Mouse (Mus musculus) liver, adult 2 months (tissue): Measurements from ENCODE around the gene Nif3l1. TPM values are rescaled to one million over a fixed set of nuclear protein-coding genes. Genes with fewer than 3 reads are reported as not detected.

Source experiments
- DNase-seq: peaks from one replicate; pipeline ENCODE4 v3.0.0-alpha.2; 2011; ENCODE audit warnings: low read depth, low spot score; ENCODE audit errors: extremely low read depth
- H3K27ac ChIP-seq: fragments of 200-500 bp; replicated peaks from 2 replicates; pipeline ENCODE4 v1.5.1; 2012; ENCODE audit warnings: low read depth, mild to moderate bottlenecking, control low read depth, inconsistent platforms, low read length; ENCODE audit not compliant: insufficient read depth
- H3K27me3 ChIP-seq: fragments of 200-500 bp; 2 replicates; pipeline ENCODE4 v1.6.1; 2012; ENCODE audit warnings: mild to moderate bottlenecking, moderate library complexity, low read length, inconsistent platforms; ENCODE audit not compliant: control insufficient read depth, insufficient read depth
- H3K36me3 ChIP-seq: fragments of 200-500 bp; 2 replicates; pipeline ENCODE4 v1.6.1; 2012; ENCODE audit warnings: low read length, inconsistent platforms; ENCODE audit not compliant: control insufficient read depth, insufficient read depth
- H3K4me1 ChIP-seq: fragments of 200-500 bp; 2 replicates; pipeline ENCODE4 v1.6.1; 2011; ENCODE audit warnings: low read length; ENCODE audit not compliant: control insufficient read depth, insufficient read depth
- H3K4me3 ChIP-seq: fragments of 200-500 bp; 2 replicates; pipeline ENCODE4 v1.5.1; 2011; ENCODE audit warnings: low read depth, mild to moderate bottlenecking, control low read depth, low read length, moderate library complexity; ENCODE audit not compliant: insufficient read depth
- H3K79me2 ChIP-seq: fragments of 200-500 bp; 2 replicates; pipeline ENCODE4 v1.6.1; 2012; ENCODE audit warnings: inconsistent platforms, mild to moderate bottlenecking, low read length, moderate library complexity; ENCODE audit not compliant: control insufficient read depth, insufficient read depth
- H3K9ac ChIP-seq: fragments of 200-500 bp; 2 replicates; pipeline ENCODE4 v1.6.1; 2012; ENCODE audit warnings: low read depth, mild to moderate bottlenecking, control low read depth, inconsistent platforms, low read length
- CTCF ChIP-seq: fragments of 200-500 bp; IDR thresholded peaks from 2 replicates; pipeline ENCODE4 v1.5.1; 2011; ENCODE audit warnings: low read depth, low read length, control low read depth
- POLR2A ChIP-seq: fragments of 200-500 bp; IDR thresholded peaks from 2 replicates; pipeline ENCODE4 v1.6.1; 2011; ENCODE audit warnings: low read length, control low read depth; ENCODE audit not compliant: insufficient read depth; ENCODE audit errors: extremely low read depth
- WGBS: fragments of 180-500 bp; shearing (Covaris S2); methylation state at CpG from one replicate; pipeline ENCODE4 v1.1.7; 2018; 5-methylcytosine and 5-hydroxymethylcytosine counted together
- polyA plus RNA-seq: library from polyadenylated mRNA; depleted of rRNA; stranded (reverse); fragments of >200 nt; gene quantifications from 2 replicates; pipeline ENCODE4 v1.2.3, GENCODE M21; 2012
- total RNA-seq: library from RNA; depleted of rRNA; stranded (reverse); fragments of >200 nt; gene quantifications from 2 replicates; pipeline ENCODE4 v1.2.3, GENCODE M21; 2014

Nif3l1 gene
- total and polyA plus RNA-seq, 2 experiments: 9.4 to 11.4 TPM

DNA sequence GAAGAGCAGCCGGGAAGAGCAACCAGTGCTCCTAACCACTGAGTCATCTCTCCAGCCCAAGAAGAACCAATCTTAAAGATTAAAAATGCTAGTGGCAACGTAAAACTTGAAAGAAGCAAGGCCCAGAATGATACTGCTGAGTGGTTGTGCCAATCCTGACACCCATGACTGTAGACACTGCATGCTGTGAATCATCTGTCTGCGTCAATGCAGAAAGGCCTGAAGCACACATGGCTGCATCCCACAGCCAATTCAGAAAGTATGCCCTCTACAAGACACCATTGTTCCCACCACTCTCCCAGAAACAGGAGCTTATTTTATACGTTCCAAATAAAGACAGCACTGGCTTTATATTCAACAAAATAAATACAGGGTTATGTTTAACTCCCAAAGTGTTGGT lies 37.7 kb downstream of the Nif3l1 start:
- H3K36me3 ChIP-seq: peaks cover 32% of the 10 kb centered on the region
- no peak overlapping the region for H3K27ac ChIP-seq
- no peak for DNase-seq
- H3K27me3 ChIP-seq: no peaks in the 10 kb centered on the region
- WGBS: 96% methylated on average over 4 of the region's 4 CpGs
- H3K4me3 ChIP-seq: no peak overlapping the region
- no peak for TF ChIP-seq CTCF
- TF ChIP-seq POLR2A: no peak
- no peaks in the 10 kb centered on the region for H3K79me2 ChIP-seq
- no peaks in the 10 kb centered on the region for H3K4me1 ChIP-seq
- H3K9ac ChIP-seq: no peak overlapping the region

DNA sequence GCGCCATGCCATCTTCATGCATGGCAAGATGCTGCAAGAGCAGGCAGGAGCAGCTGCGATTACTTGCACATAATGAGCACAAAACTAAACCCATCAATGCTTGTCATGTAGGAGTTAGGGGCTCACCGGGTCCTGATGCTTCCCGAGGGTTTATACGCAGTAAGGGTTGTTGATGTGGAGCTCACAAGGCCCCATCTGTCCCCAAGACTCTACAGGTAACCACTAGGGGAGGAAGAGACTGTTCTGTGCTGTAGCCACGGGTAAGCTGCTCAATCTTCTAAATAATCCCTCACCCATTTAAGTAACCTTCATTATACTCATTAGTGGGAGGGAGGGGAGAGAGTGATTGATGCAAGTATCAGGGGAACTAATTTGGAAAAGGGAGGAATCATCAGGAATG lies 50.7 kb downstream of the Nif3l1 start:
- Histone ChIP-seq H3K4me3 (no peak overlapping the region), H3K27me3 (no peaks in the 10 kb centered on the region), H3K36me3 (peaks cover 36% of the 10 kb centered on the region), H3K79me2 (no peaks in the 10 kb centered on the region), H3K27ac (no peak overlapping the region), H3K9ac (no peak overlapping the region), H3K4me1 (no peaks in the 10 kb centered on the region)
- TF ChIP-seq POLR2A: no peak
- TF ChIP-seq CTCF: no peak
- 96% methylated on average over 6 of the region's 6 CpGs for WGBS
- DNase-seq: no peak

DNA sequence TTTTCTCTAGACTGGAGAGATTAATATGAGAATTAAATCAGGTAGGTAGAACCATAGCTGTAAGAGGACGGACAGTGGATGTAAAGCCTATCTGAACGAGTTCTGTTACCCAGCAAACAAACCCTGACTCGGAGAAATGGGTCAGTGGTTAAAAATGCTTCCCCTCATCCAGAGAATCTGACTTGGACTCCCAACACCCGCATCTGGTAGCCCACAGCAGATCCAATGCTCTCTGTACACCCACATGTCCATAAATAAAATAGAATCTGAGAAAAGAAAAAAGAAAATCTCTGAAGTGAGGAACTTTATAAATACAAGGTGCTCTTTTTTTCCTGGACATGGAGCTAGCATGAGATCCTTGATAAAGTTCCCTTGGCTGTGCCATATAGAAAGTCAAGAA lies 52.7 kb downstream of the Nif3l1 start:
- Histone ChIP-seq H3K79me2 (no peaks in the 10 kb centered on the region), H3K36me3 (peaks cover 25% of the 10 kb centered on the region)
- WGBS: 97% methylated on average over 4 of the region's 4 CpGs

DNA sequence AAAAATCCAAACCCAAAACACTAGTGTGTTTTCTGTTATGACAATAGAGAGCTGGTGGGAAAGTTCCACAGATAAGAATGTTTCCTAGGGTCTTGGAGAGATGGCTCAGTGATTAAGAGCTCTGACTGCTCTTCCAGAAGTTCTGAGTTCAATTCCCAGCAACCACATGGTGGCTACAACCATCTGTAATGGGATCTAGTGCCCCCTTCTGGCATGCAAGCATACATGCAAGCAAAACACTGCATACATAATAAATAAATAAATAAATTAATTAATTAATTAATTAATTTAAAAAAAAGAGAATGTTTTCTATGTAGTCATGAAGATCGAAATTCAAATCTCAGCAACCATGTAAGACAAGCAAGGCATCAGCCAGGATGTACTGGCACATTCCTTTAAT lies 53.8 kb downstream of the Nif3l1 start:
- TF ChIP-seq CTCF (no peak), POLR2A (no peak)
- no peak overlapping the region for H3K4me3 ChIP-seq
- 98% methylated on average over 1 of the region's 1 CpGs for WGBS
- peaks cover 19% of the 10 kb centered on the region for H3K36me3 ChIP-seq
- peaks cover 4% of the 10 kb centered on the region; the same call in 1 of the 2 replicates for H3K79me2 ChIP-seq
- no peak overlapping the region for H3K27ac ChIP-seq
- no peak overlapping the region for H3K9ac ChIP-seq
- no peak for DNase-seq
- H3K27me3 ChIP-seq: no peaks in the 10 kb centered on the region
- peaks cover under 1% of the 10 kb centered on the region; the same call in 1 of the 2 replicates for H3K4me1 ChIP-seq

More for the DNA sequence above, 52.7 kb downstream of the Nif3l1 start:
- no peak for DNase-seq
- Histone ChIP-seq H3K9ac (no peak overlapping the region), H3K4me3 (no peak overlapping the region), H3K27ac (no peak overlapping the region), H3K27me3 (no peaks in the 10 kb centered on the region), H3K4me1 (no peaks in the 10 kb centered on the region)
- no peak for TF ChIP-seq POLR2A
- TF ChIP-seq CTCF: no peak

DNA sequence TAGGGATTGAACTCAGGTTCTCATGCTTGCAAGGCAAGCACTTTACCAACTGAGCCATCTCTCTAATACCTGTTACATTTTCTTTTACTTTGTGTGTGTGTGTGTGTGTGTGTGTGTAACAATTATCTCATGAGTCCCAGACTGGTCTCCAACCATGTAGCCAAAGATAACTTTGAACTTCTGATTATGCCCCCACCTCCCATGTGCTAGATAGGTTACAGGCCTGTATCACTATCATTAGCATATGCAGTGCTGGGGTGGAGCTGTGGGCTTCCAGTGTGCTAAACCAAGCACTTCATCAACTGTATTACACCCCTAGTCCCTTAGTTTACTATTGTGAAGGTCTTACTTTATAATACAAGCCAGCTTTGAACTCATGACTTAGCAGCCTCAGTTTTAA lies 58.2 kb downstream of the Nif3l1 start:
- Histone ChIP-seq H3K9ac (no peak overlapping the region), H3K36me3 (peaks cover 9% of the 10 kb centered on the region; the same call in 1 of the 2 replicates)

DNA sequence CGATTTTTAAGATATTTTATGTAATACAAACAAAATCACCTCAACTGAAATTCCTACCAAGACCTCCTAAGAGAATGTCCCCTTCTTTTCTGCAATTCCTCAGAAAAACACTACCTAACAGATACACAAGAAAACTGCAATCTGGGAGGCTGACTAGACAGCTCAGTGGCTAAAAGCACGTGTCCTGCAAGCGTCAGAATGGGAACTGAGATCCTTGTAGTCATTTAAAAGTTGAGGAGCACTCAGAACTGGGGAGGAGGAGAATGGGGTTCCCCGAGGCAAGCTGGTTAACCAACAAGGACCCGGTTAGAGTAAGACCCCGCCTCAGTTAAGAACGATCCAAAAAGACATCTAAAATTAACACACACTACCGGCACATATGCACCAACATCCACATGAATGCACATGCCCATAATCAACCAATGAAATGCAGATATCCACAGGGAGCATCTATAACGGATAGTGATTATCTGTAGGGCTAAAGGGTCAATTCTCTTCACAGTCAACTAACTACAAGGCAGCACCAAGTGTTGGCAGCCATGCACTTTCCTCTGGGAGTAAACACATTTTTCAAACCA lies 58.9 kb downstream of the Nif3l1 start:
- Histone ChIP-seq H3K9ac (peak overlapping the region; percentile 89; the same call in 1 of the 2 replicates), H3K4me1 (peaks cover 5% of the 10 kb centered on the region), H3K27me3 (no peaks in the 10 kb centered on the region), H3K36me3 (peaks cover 7% of the 10 kb centered on the region; the same call in 1 of the 2 replicates), H3K27ac (no peak overlapping the region), H3K4me3 (peak overlapping the region; percentile 97), H3K79me2 (peaks cover 4% of the 10 kb centered on the region; the same call in 1 of the 2 replicates)
- TF ChIP-seq POLR2A (no peak), CTCF (no peak)
- DNase-seq: peak; percentile 27
- 22% methylated on average over 9 of the region's 9 CpGs for WGBS

More for the DNA sequence above, 58.2 kb downstream of the Nif3l1 start:
- peaks cover 5% of the 10 kb centered on the region for H3K4me1 ChIP-seq
- no peak overlapping the region for H3K4me3 ChIP-seq
- TF ChIP-seq POLR2A (no peak), CTCF (no peak)
- H3K27me3 ChIP-seq: no peaks in the 10 kb centered on the region
- DNase-seq: no peak
- H3K27ac ChIP-seq: no peak overlapping the region
- peaks cover 4% of the 10 kb centered on the region; the same call in 1 of the 2 replicates for H3K79me2 ChIP-seq
